Mouse (Mus musculus): ENCODE measurements at regions not wholly inside any gene's neighbourhood (a gene's known extent, or its start where the extent isn't known, plus 50 kb on each side); places are given as distances from the start of the nearest gene placed in this dataset.

DNA sequence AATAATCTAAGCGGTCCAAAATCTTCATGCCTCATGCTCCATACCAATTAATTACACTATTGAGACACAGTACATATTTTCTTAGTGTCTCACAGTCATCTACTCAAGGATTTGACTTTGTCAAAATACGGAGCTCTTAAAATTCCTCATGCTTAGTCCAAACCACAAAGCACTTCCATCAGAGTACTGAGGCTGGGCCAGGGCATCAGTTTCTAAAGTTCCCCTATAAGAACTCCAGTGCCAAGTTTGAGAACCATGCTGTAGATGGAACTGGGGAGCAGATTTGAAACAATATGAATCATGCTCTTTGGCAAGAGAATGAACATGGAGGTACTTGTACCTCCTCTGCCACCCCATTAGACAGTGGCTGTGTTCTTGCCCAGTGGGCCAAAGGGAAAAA, 176.9 kb downstream of the Ahr start:
- TF ChIP-seq CTCF (IDR thresholded peaks at IDR 0.05; ENCODE audit: control insufficient read depth, insufficient read depth, insufficient replicate concordance, low read depth, low read length) = no peak
- no peak for TF ChIP-seq POLR2A (IDR thresholded peaks at IDR 0.05; ENCODE audit: control insufficient read depth, low read depth, low read length)

All from testis, adult 2 months (tissue).